Mouse (Mus musculus): ENCODE results near the gene Ubald2.

DNA sequence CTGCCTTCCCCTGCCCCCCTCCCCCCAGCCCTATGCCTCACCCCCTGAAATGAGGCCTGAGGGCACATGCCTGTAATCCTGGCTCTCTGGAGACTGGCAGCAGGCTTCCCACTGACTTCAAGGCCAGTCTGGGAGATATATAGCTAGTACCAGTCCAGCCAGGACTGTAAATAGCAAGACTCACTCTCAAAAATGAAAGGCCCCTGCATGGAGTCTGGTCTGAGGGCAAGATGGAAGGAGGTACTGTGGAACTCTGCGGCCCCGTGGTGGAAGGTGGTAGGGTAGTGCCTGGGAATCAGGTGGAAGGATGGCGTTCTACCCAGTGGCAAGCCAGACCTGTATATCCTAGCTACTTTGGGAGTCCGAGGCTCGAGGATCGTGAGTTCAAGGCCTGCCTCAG lies 10.0 kb downstream of the Ubald2 start:
- no peak for TF ChIP-seq POLR2A (IDR thresholded peaks at IDR 0.05; ENCODE audit: borderline replicate concordance, insufficient read depth, low read length)
- no peak for TF ChIP-seq CTCF (IDR thresholded peaks at IDR 0.05; ENCODE audit: borderline replicate concordance, insufficient read depth, low read depth, low read length)
